Mouse (Mus musculus): ENCODE measurements around the gene Atf4. TPM values are rescaled to one million over a fixed set of nuclear protein-coding genes. Genes with fewer than 3 reads are reported as not detected.
A peak's percentile ranks its signal among the peaks of the same experiment; 100 is the strongest.

The Atf4 gene
- total and polyA plus RNA-seq, 3 experiments, result 85.1 to 444 (median 351) TPM

DNA sequence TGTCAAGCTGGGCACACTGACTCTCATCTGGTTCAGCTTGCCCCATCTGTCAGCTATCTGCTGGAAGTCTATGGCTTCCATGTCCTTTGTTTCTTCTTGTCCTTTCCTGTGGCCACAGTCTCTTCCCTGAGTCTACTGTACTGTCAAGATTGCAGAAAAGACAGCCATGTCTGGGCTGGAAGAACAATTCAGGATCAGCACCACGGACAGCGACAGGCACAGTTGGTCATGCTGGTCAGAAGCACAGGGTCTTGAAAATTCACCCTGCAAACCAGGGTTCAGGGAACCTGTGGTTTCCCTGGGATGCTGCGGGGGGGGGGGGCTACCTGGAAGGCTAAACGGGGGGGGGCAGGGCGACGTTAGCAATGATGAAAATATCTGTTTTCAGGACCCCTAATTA lies 22.6 kb downstream of the Atf4 start:
- DNase-seq (ENCODE audit: low read depth, low spot score), result peak; percentile 73
- Histone ChIP-seq H3K4me3 (ENCODE audit: control insufficient read depth in 1 of 2, insufficient read depth in 1 of 2, low read depth in 2 of 2, low read length in 2 of 2) (no peak overlapping the region), H3K9ac (ENCODE audit: control insufficient read depth, low read depth, low read length, poor library complexity, severe bottlenecking) (no peak overlapping the region), H3K36me3 (ENCODE audit: control insufficient read depth in 1 of 2, insufficient read depth in 2 of 2, low read length in 2 of 2) (no peaks in the 10 kb centered on the region), H3K4me1 (ENCODE audit: control insufficient read depth in 1 of 2, insufficient read depth in 2 of 2, low read length in 2 of 2) (no peaks in the 10 kb centered on the region), H3K9me3 (replicated peaks; ENCODE audit: insufficient read depth, low read length) (no peaks in the 10 kb centered on the region), H3K79me2 (ENCODE audit: control insufficient read depth, insufficient read depth, low read length, poor library complexity) (no peaks in the 10 kb centered on the region), H3K27me3 (ENCODE audit: control insufficient read depth in 1 of 2, insufficient read depth in 2 of 2, low read length in 2 of 2) (peaks cover 0 to 4% of the 10 kb centered on the region in 2 experiments; a peak in 1 of 4 replicates), H3K27ac (ENCODE audit: control insufficient read depth, low read depth, low read length) (no peak overlapping the region)
- no peak for TF ChIP-seq USF2 (IDR thresholded peaks at IDR 0.05; ENCODE audit: borderline replicate concordance in 1 of 2, insufficient read depth in 1 of 2, low read depth in 1 of 2, low read length in 2 of 2)
- TF ChIP-seq MAZ (IDR thresholded peaks at IDR 0.05; ENCODE audit: low read depth, low read length), result no peak
- no peak for TF ChIP-seq ZC3H11A (IDR thresholded peaks at IDR 0.05; ENCODE audit: low read depth, low read length)
- TF ChIP-seq MXI1 (IDR thresholded peaks at IDR 0.05; ENCODE audit: low read depth, low read length), result 0 out of 2 replicates have a peak, but pooled peaks have one; percentile 40
- peak; percentile 36; the same call in 1 of the 2 replicates for TF ChIP-seq SIN3A (IDR thresholded peaks at IDR 0.05; ENCODE audit: low read length)

DNA sequence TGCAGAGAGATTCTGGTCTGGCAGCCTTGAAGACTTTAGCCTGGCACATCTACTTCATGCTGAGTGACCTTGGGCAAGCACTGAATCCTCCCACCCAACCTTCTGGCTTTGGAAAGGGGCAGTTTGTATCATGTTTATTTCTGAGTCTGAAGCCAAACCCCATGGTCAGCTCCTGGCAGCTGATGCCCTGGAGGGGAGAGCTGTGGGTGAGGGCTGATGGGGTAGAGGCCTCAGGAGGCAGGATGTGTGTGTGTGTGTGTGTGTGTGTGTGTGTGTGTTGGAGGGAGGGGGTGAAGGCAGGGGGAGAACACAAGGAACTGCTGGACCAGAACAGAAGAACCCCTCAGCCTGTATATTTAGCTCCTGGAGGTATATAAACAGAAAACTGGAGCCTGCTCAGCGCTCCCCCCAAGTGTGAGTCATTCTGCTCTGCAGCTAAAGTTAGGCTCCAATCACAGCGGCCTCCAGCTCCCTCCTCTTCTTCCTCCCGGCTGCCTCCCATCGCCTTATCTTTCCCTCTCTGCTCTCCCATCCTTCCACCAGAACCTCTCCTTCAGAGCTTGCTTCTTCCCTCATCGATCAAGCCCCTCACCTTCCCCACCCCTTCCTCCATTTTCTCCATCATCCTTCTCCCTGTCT lies 23.3 kb downstream of the Atf4 start:
- H3K27ac ChIP-seq (ENCODE audit: control insufficient read depth, low read depth, low read length), result no peak overlapping the region
- no peaks in the 10 kb centered on the region for H3K36me3 ChIP-seq (ENCODE audit: control insufficient read depth in 1 of 2, insufficient read depth in 2 of 2, low read length in 2 of 2)
- TF ChIP-seq MAFK (IDR thresholded peaks at IDR 0.05; ENCODE audit: borderline replicate concordance, low read depth, low read length), result no peak
- no peak overlapping the region for H3K9ac ChIP-seq (ENCODE audit: control insufficient read depth, low read depth, low read length, poor library complexity, severe bottlenecking)
- no peaks in the 10 kb centered on the region for H3K79me2 ChIP-seq (ENCODE audit: control insufficient read depth, insufficient read depth, low read length, poor library complexity)
- H3K27me3 ChIP-seq (ENCODE audit: control insufficient read depth in 1 of 2, insufficient read depth in 2 of 2, low read length in 2 of 2), result peaks cover 0 to 4% of the 10 kb centered on the region in 2 experiments; a peak in 1 of 4 replicates
- H3K4me3 ChIP-seq (ENCODE audit: control insufficient read depth in 1 of 2, insufficient read depth in 1 of 2, low read depth in 2 of 2, low read length in 2 of 2), result no peak overlapping the region
- no peaks in the 10 kb centered on the region for H3K4me1 ChIP-seq (ENCODE audit: control insufficient read depth in 1 of 2, insufficient read depth in 2 of 2, low read length in 2 of 2)
- no peaks in the 10 kb centered on the region for H3K9me3 ChIP-seq (replicated peaks; ENCODE audit: insufficient read depth, low read length)
- DNase-seq (ENCODE audit: low read depth, low spot score), result no peak

- Histone ChIP-seq H3K79me2 (ENCODE audit: control insufficient read depth, insufficient read depth, low read length, poor library complexity) (no peaks in the 10 kb centered on the region), H3K27me3 (ENCODE audit: control insufficient read depth in 1 of 2, insufficient read depth in 2 of 2, low read length in 2 of 2) (peaks cover 0 to 3% of the 10 kb centered on the region in 2 experiments; a peak in 1 of 4 replicates), H3K9ac (ENCODE audit: control insufficient read depth, low read depth, low read length, poor library complexity, severe bottlenecking) (no peak overlapping the region), H3K27ac (ENCODE audit: control insufficient read depth, low read depth, low read length) (no peak overlapping the region), H3K9me3 (replicated peaks; ENCODE audit: insufficient read depth, low read length) (no peaks in the 10 kb centered on the region), H3K4me3 (ENCODE audit: control insufficient read depth in 1 of 2, insufficient read depth in 1 of 2, low read depth in 2 of 2, low read length in 2 of 2) (no peak overlapping the region), H3K4me1 (ENCODE audit: control insufficient read depth in 1 of 2, insufficient read depth in 2 of 2, low read length in 2 of 2) (no peaks in the 10 kb centered on the region), H3K36me3 (ENCODE audit: control insufficient read depth in 1 of 2, insufficient read depth in 2 of 2, low read length in 2 of 2) (no peaks in the 10 kb centered on the region)
- no peak for TF ChIP-seq E2F4 (IDR thresholded peaks at IDR 0.05; ENCODE audit: borderline replicate concordance, low read depth, low read length)
- no peak for TF ChIP-seq UBTF (IDR thresholded peaks at IDR 0.05; ENCODE audit: borderline replicate concordance, insufficient read depth, low read depth, low read length)
- TF ChIP-seq NELFE (IDR thresholded peaks at IDR 0.05; ENCODE audit: low read depth, low read length), result no peak
- no peak for TF ChIP-seq ETS1 (IDR thresholded peaks at IDR 0.05; ENCODE audit: low read depth, low read length)
- no peak for TF ChIP-seq CTCF (IDR thresholded peaks at IDR 0.05 in 2 of 3, conservative IDR thresholded peaks at IDR 0.05 in 1 of 3; ENCODE audit: control insufficient read depth in 1 of 3, insufficient read depth in 1 of 3, low read depth in 2 of 3, low read length in 3 of 3, poor library complexity in 1 of 3, severe bottlenecking in 1 of 3)
- no peak for TF ChIP-seq GABPA (IDR thresholded peaks at IDR 0.05; ENCODE audit: low read depth, low read length)
- TF ChIP-seq ZKSCAN1 (IDR thresholded peaks at IDR 0.05; ENCODE audit: low read depth, low read length), result no peak
- TF ChIP-seq JUND (IDR thresholded peaks at IDR 0.05; ENCODE audit: low read depth, low read length), result no peak
- no peak for TF ChIP-seq TBP (IDR thresholded peaks at IDR 0.05; ENCODE audit: low read depth, low read length)
- no peak for TF ChIP-seq RAD21 (IDR thresholded peaks at IDR 0.05; ENCODE audit: low read depth, low read length)
- TF ChIP-seq MYC (IDR thresholded peaks at IDR 0.05; ENCODE audit: low read depth, low read length), result no peak
- no peak for TF ChIP-seq NRF1 (IDR thresholded peaks at IDR 0.05; ENCODE audit: insufficient read depth, low read depth, low read length, poor library complexity, severe bottlenecking)
- TF ChIP-seq SMC3 (IDR thresholded peaks at IDR 0.05; ENCODE audit: low read depth, low read length), result no peak
- no peak for TF ChIP-seq ZMIZ1 (IDR thresholded peaks at IDR 0.05; ENCODE audit: low read depth, low read length)
- TF ChIP-seq GATA1 (IDR thresholded peaks at IDR 0.05; ENCODE audit: low read depth, low read length), result no peak
- TF ChIP-seq EP300 (IDR thresholded peaks at IDR 0.05; ENCODE audit: low read depth in 1 of 2, low read length in 2 of 2), result no peak
- no peak for TF ChIP-seq POLR2AphosphoS5 (IDR thresholded peaks at IDR 0.05; ENCODE audit: borderline replicate concordance, low read depth, low read length)
- DNase-seq (ENCODE audit: low read depth, low spot score), result no peak
These were observed 24.1 kb downstream of the Atf4 start for GRCm38 (mm10) chr15:80279053-80279452.
